Mouse (Mus musculus) heart, postnatal 0 days (tissue): ENCODE measurements around the gene Sirt1. TPM values are rescaled to one million over a fixed set of nuclear protein-coding genes. Genes with fewer than 3 reads are reported as not detected.

ENCODE experiments used
- ATAC-seq: fragments of 200-750 bp; cut with Nextera tagmentation; 2 replicates; pipeline ENCODE4 v1.8.0; 2017; ENCODE audit warnings: low read depth, moderate number of reproducible peaks, moderate library complexity; ENCODE audit not compliant: insufficient read depth
- DNase-seq: peaks from one replicate; pipeline ENCODE4 v3.0.0-alpha.2; 2016; ENCODE audit warnings: low spot score
- H3K27ac ChIP-seq: fragments of 300-500 bp; sonication (generic); 2 replicates; pipeline ENCODE4 v1.5.1; 2014; ENCODE audit warnings: low read depth, mild to moderate bottlenecking
- H3K27me3 ChIP-seq: fragments of 300-500 bp; sonication (generic); 2 replicates; pipeline ENCODE4 v1.6.1; 2014; ENCODE audit warnings: low read length, mixed read lengths; ENCODE audit not compliant: control insufficient read depth, insufficient read depth
- H3K36me3 ChIP-seq: fragments of 300-500 bp; sonication (generic); replicated peaks from 2 replicates; pipeline ENCODE4 v1.6.1; 2014; ENCODE audit warnings: low read length, mixed read lengths; ENCODE audit not compliant: control insufficient read depth, insufficient read depth
- H3K4me1 ChIP-seq: fragments of 300-500 bp; sonication (generic); 2 replicates; pipeline ENCODE4 v1.6.1; 2014; ENCODE audit warnings: antibody characterized with exemption; ENCODE audit not compliant: control insufficient read depth, insufficient read depth
- H3K4me2 ChIP-seq: fragments of 300-500 bp; sonication (generic); 2 replicates; pipeline ENCODE4 v1.6.1; 2014; ENCODE audit warnings: low read depth, mild to moderate bottlenecking, low read length, moderate library complexity
- H3K4me3 ChIP-seq: fragments of 300-500 bp; sonication (generic); 2 replicates; pipeline ENCODE4 v1.5.1; 2014; ENCODE audit warnings: low read depth, low read length
- H3K9ac ChIP-seq: fragments of 300-500 bp; sonication (generic); replicated peaks from 2 replicates; pipeline ENCODE4 v1.6.1; 2014; ENCODE audit warnings: low read depth, low read length, mixed read lengths
- H3K9me3 ChIP-seq: fragments of 300-500 bp; sonication (generic); replicated peaks from 2 replicates; pipeline ENCODE4 v1.6.1; 2016; ENCODE audit warnings: low read length; ENCODE audit not compliant: control insufficient read depth
- CTCF ChIP-seq: IDR thresholded peaks from 2 replicates; pipeline ENCODE4 v1.5.1; 2016; ENCODE audit warnings: antibody characterized with exemption, control low read depth, low read depth
- EP300 ChIP-seq: IDR thresholded peaks from 2 replicates; pipeline ENCODE4 v1.6.1; 2016; ENCODE audit warnings: antibody characterized with exemption, low read depth
- WGBS: fragments of 180-500 bp; shearing (Covaris S2); extraction: QIAGEN DNeasy Blood & Tissue Kit; methylation state at CpG from one replicate; pipeline ENCODE4 v1.1.7; 2014; 5-methylcytosine and 5-hydroxymethylcytosine counted together
- polyA plus RNA-seq: library from polyadenylated mRNA; unstranded; fragments of >200 nt; fragmentation: Nextera tagmentation; extraction: Ambion mirVana; gene quantifications from 2 replicates; pipeline ENCODE4 v1.2.1, GENCODE M21; 2015
- total RNA-seq: library from RNA; depleted of rRNA; stranded (reverse); fragments of >200 nt; gene quantifications from 2 replicates; pipeline ENCODE4 v1.2.3, GENCODE M21; 2014; ENCODE audit warnings: low replicate concordance

Gene Sirt1
- total and polyA plus RNA-seq, 2 experiments from 2014 or later: 2.1 to 10.7 TPM

DNA sequence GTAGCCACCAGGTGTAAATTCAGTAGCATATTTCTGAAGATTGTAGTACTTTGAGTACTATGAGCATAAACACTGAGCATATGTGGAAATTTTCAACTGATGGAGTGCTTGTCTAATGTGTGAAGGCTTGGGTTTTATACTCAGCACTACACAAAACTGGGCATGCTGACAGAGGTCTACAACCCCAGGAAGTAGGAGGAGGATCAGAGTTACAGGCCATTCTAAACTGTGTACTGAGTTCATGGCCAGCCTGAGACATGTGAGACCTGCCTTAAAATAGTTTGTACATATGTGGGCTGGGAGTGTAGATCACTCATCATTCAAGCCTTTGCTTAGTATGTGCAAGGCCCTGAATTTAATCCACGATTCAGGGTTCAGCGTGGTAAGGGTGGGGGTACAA is 79.1 kb downstream of the Sirt1 start:
- H3K4me3 ChIP-seq: no peak overlapping the region
- no peak overlapping the region for H3K9ac ChIP-seq
- WGBS: 95% methylated on average over 2 of the region's 2 CpGs
- no peaks in the 10 kb centered on the region for H3K9me3 ChIP-seq
- ATAC-seq (no peak), DNase-seq (no peak)
- no peak overlapping the region for H3K27ac ChIP-seq
- no peaks in the 10 kb centered on the region for H3K4me1 ChIP-seq
- H3K4me2 ChIP-seq: no peak overlapping the region
- TF ChIP-seq EP300 (no peak), CTCF (no peak)
- no peaks in the 10 kb centered on the region for H3K27me3 ChIP-seq
- peaks cover 66% of the 10 kb centered on the region for H3K36me3 ChIP-seq

DNA sequence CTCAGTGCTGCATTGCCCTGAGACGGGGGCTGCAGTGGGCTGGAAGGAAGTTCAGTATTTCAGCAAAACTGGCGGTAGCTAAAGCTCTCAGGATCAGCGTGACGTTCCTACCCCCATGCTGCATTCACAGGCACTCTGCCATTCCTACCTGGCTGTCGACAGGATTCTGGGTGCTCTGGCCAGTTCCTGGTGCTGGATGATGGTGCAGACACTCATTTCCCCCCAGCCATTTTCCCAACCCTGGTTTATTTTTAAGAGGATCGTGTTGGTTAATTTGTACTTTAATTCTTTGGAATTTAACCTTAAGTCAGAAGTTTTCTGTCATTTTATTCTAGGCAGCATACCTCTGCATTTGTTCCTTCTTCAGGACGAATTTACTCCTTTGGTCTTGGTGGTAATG is 98.7 kb downstream of the Sirt1 start:
- Histone ChIP-seq H3K27me3 (no peaks in the 10 kb centered on the region), H3K36me3 (peaks cover 81% of the 10 kb centered on the region), H3K4me1 (no peaks in the 10 kb centered on the region), H3K9ac (no peak overlapping the region), H3K27ac (no peak overlapping the region), H3K4me3 (no peak overlapping the region), H3K9me3 (no peaks in the 10 kb centered on the region), H3K4me2 (no peak overlapping the region)
- no peak for DNase-seq
- WGBS: 72% methylated on average over 7 of the region's 7 CpGs
- no peak for TF ChIP-seq EP300
- no peak for TF ChIP-seq CTCF
- ATAC-seq: no peak

- ATAC-seq (no peak), DNase-seq (no peak)
- no peak for TF ChIP-seq CTCF
- TF ChIP-seq EP300: no peak
- WGBS: 78% methylated on average over 4 of the region's 4 CpGs
- no peak overlapping the region for H3K4me3 ChIP-seq
- H3K4me1 ChIP-seq: no peaks in the 10 kb centered on the region
- H3K9me3 ChIP-seq: no peaks in the 10 kb centered on the region
- H3K27me3 ChIP-seq: no peaks in the 10 kb centered on the region
- H3K4me2 ChIP-seq: no peak overlapping the region
- no peak overlapping the region for H3K9ac ChIP-seq
- peaks cover 81% of the 10 kb centered on the region for H3K36me3 ChIP-seq
- no peak overlapping the region for H3K27ac ChIP-seq
Measured at GRCm38 (mm10) chr10:63282417-63282816, 99.1 kb downstream of the Sirt1 start.

- peaks cover 74% of the 10 kb centered on the region for H3K36me3 ChIP-seq
- WGBS: 95% methylated on average over 3 of the region's 3 CpGs
- ATAC-seq: no peak
- TF ChIP-seq CTCF (no peak), EP300 (no peak)
- H3K4me1 ChIP-seq: no peaks in the 10 kb centered on the region
- no peak overlapping the region for H3K4me3 ChIP-seq
- no peaks in the 10 kb centered on the region for H3K9me3 ChIP-seq
- H3K27me3 ChIP-seq: no peaks in the 10 kb centered on the region
- H3K27ac ChIP-seq: no peak overlapping the region
- DNase-seq: no peak
- H3K4me2 ChIP-seq: no peak overlapping the region
- no peak overlapping the region for H3K9ac ChIP-seq
Measured at GRCm38 (mm10) chr10:63279851-63280250, 101.7 kb downstream of the Sirt1 start.

DNA sequence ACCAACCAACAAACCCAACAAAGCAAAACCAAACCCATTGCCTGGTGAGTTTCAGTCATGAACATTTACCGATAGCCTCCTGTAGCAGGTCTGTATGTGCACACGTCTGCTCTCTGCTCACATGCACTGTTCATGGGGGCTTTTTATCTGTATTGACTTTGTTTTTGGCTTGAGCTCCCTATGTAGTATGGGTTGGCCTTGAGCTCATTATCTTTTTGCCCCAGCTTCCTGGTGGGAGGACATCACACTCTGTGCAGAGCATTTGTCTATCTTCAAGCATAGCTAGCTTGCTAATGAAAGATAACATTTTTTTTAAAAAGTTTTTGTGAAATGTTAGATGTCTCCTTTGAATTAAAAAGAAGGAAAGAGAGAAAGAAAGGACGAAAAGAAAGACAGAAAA is 104.5 kb downstream of the Sirt1 start:
- no peak overlapping the region for H3K9ac ChIP-seq
- TF ChIP-seq CTCF (no peak), EP300 (no peak)
- no peak overlapping the region for H3K4me3 ChIP-seq
- no peak for ATAC-seq
- no peaks in the 10 kb centered on the region for H3K27me3 ChIP-seq
- no peaks in the 10 kb centered on the region for H3K9me3 ChIP-seq
- H3K36me3 ChIP-seq: peaks cover 73% of the 10 kb centered on the region
- no peak overlapping the region for H3K4me2 ChIP-seq
- H3K27ac ChIP-seq: no peak overlapping the region
- H3K4me1 ChIP-seq: no peaks in the 10 kb centered on the region
- DNase-seq: no peak
- WGBS: 78% methylated on average over 3 of the region's 3 CpGs

- H3K4me1 ChIP-seq: no peaks in the 10 kb centered on the region
- H3K27ac ChIP-seq: no peak overlapping the region
- H3K4me2 ChIP-seq: no peak overlapping the region
- H3K36me3 ChIP-seq: peaks cover 63% of the 10 kb centered on the region
- H3K27me3 ChIP-seq: no peaks in the 10 kb centered on the region
- no peak for ATAC-seq
- no peaks in the 10 kb centered on the region for H3K9me3 ChIP-seq
- DNase-seq: no peak
- no peak overlapping the region for H3K4me3 ChIP-seq
- WGBS: 75% methylated on average over 5 of the region's 5 CpGs
- TF ChIP-seq EP300 (no peak), CTCF (no peak)
- H3K9ac ChIP-seq: no peak overlapping the region
Measured at GRCm38 (mm10) chr10:63272868-63273267, 108.6 kb downstream of the Sirt1 start.
